18 mouse cellular contexts compared by ENCODE assay signal in the genomic region with DNA sequence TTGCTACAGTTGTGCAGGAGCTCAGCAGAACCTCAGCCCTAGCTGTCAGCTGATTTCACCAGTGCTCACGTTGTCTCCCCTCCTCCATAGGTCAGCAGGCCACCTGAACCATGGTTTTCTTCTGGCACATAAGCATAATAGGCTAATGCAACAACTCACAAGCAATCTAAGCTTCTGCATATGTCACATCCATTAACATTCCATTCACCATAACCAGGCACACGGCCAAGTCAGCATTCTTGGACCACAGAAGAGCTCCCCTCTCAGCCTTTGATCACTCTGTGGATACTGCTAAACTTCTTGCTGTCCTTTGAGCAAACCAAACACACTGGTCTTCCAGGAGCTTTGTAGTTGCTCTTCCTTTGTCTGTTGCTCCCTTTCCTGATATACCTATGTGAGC.
A peak's percentile ranks its signal among the peaks of the same experiment; 100 is the strongest.
DNase-seq lines count a peak whose midpoint lies in the region; ATAC-seq lines count a peak whose summit lies in the region.
"Had no signal": no experiment of that assay in that cellular context is flagged by ENCODE, and none has a peak within 500 bp of the region (broad histone marks: within the 10 kb centered on the region; RNA-seq: fewer than 3 reads in every experiment).

No protein-coding gene starts in this region.

- no peak overlapping the region for H3K27ac ChIP-seq in heart, embryonic 12.5 days (ENCODE audit: poor library complexity, severe bottlenecking)
- no peak overlapping the region for H3K27ac ChIP-seq in lung, embryonic 15.5 days
- H3K27ac ChIP-seq: forebrain, embryonic 13.5 days; hindbrain, embryonic 14.5 days; neural tube, embryonic 15.5 days had no signal

- intact Hi-C loops in gastrocnemius, postnatal 14 days (cut with DNase I; ENCODE audit: low total_unique reads): no loop called here

- no peaks in the 10 kb centered on the region for H3K9me3 ChIP-seq in heart, embryonic 12.5 days (replicated peaks)
- no peaks in the 10 kb centered on the region for H3K9me3 ChIP-seq in lung, embryonic 15.5 days
- H3K9me3 ChIP-seq: forebrain, embryonic 13.5 days; neural tube, embryonic 15.5 days had no signal

- no peaks in the 10 kb centered on the region for H3K36me3 ChIP-seq in heart, embryonic 12.5 days
- H3K36me3 ChIP-seq in lung, embryonic 15.5 days: no peaks in the 10 kb centered on the region
- H3K36me3 ChIP-seq: neural tube, embryonic 15.5 days had no signal

- DNase-seq in heart, adult 18-20 months: peak; percentile 14 to 18
- no peak for DNase-seq in lung, postnatal 25 days (ENCODE audit: low spot score)
- DNase-seq in gastrocnemius, postnatal 14 days: peak; percentile 3
- peak; percentile 4 for DNase-seq in lung, postnatal 36 days
- DNase-seq in urinary bladder, adult 18-20 months (ENCODE audit: low spot score in 2 of 2): no peak
- DNase-seq in urinary bladder, postnatal 10 days (ENCODE audit: low spot score): no peak
- DNase-seq: cerebellum, adult 9-11 months; kidney, adult 8-10 months; liver, postnatal 0 days; right cerebral cortex, postnatal 14 days; thymus, adult 2 months had no signal

- no peak overlapping the region for H3K9ac ChIP-seq in heart, embryonic 12.5 days
- H3K9ac ChIP-seq in lung, embryonic 15.5 days: no peak overlapping the region
- H3K9ac ChIP-seq: forebrain, embryonic 13.5 days; hindbrain, embryonic 14.5 days; liver, postnatal 0 days; neural tube, embryonic 15.5 days had no signal

- no peaks in the 10 kb centered on the region for H3K4me1 ChIP-seq in heart, embryonic 12.5 days (replicated peaks)
- peaks cover 6% of the 10 kb centered on the region; the same call in 1 of the 2 replicates for H3K4me1 ChIP-seq in lung, embryonic 15.5 days
- H3K4me1 ChIP-seq: forebrain, embryonic 13.5 days; neural tube, embryonic 15.5 days had no signal

- H3K27me3 ChIP-seq in heart, embryonic 12.5 days (replicated peaks): no peaks in the 10 kb centered on the region
- no peaks in the 10 kb centered on the region for H3K27me3 ChIP-seq in lung, embryonic 15.5 days
- H3K27me3 ChIP-seq: forebrain, embryonic 13.5 days; neural tube, embryonic 15.5 days had no signal

- no peak overlapping the region for H3K4me2 ChIP-seq in heart, embryonic 12.5 days
- no peak overlapping the region for H3K4me2 ChIP-seq in lung, embryonic 15.5 days
- H3K4me2 ChIP-seq: forebrain, embryonic 13.5 days; hindbrain, embryonic 14.5 days; neural tube, embryonic 15.5 days had no signal

- no peak overlapping the region for H3K4me3 ChIP-seq in heart, embryonic 12.5 days
- no peak overlapping the region for H3K4me3 ChIP-seq in lung, embryonic 15.5 days
- H3K4me3 ChIP-seq: forebrain, embryonic 13.5 days; neural tube, embryonic 15.5 days had no signal

- 34% methylated on average over 2 of the region's 2 CpGs for WGBS in heart, embryonic 12.5 days
- WGBS in lung, embryonic 15.5 days: 24% methylated on average over 2 of the region's 2 CpGs

- ATAC-seq in heart, embryonic 12.5 days (ENCODE audit: insufficient number of reproducible peaks, low FRiP score): no peak
- peak; percentile 35; the same call in 1 of the 2 replicates for ATAC-seq in lung, embryonic 15.5 days (ENCODE audit: borderline replicate concordance, extremely low read depth, low FRiP score, low TSS enrichment)
- ATAC-seq: CD4-positive, CD25-positive, alpha-beta regulatory T cell, adult 4 months; forebrain, embryonic 13.5 days; liver, postnatal 0 days; midbrain, embryonic 16.5 days had no signal

Comparison
In these comparisons a context has a peak if more than half of its experiments do, and no peak if none do; other contexts are left out.
1. DNase-seq: peak in heart, adult 18-20 months (2 of 2), gastrocnemius, postnatal 14 days (single experiment) and lung, postnatal 36 days (single experiment); none in lung, postnatal 25 days (single experiment), urinary bladder, adult 18-20 months (0 of 2) and urinary bladder, postnatal 10 days (single experiment).